Mouse (Mus musculus): ENCODE data around the gene Pcdh17.
A peak's percentile ranks its signal among the peaks of the same experiment; 100 is the strongest.

Pcdh17 gene

DNA sequence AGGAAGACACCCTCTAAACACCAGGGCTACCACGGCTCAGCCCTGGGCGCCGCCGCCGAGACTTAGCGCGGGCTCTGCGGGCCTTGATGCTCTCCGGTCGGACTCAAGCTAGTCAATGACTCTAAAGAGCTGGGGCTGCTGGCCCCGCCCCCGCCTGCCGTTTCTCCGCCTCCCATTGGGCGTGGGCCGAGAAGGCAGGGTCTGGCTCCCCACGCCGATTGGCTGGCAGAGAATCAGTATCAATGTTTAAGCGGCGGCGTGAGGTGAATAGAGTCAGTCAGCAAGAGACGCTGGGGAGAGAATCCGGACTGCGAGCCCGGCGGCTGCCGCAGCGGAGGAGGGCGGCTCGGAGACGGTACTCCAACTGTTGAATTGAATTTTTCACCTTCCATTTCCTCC is at the start of gene Pcdh17:
Gene Pcdh17, plus strand, starts transcription at position 276 of the 399 bp plus-strand sequence.
- DNase-seq: peak; percentile 74

DNA sequence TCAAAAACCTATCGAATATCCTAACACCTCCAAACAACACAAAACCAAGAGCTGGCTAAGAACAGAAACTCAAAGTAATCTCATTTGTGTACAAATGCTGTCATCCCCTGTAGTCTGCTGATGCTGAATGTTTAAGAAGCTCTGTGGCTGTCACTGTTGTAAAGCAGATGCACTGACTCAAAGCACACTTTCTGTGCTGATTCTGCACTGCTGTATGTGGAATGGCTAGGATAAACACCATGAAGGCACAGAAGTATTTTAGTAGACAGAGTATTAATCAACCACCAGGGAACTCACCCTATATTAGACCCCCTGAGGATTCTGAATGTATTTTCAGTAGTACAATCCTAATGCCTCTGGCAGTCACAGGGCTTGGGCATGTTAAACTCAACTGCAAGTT is 46.2 kb upstream of the Pcdh17 start:
- no peak for DNase-seq

DNA sequence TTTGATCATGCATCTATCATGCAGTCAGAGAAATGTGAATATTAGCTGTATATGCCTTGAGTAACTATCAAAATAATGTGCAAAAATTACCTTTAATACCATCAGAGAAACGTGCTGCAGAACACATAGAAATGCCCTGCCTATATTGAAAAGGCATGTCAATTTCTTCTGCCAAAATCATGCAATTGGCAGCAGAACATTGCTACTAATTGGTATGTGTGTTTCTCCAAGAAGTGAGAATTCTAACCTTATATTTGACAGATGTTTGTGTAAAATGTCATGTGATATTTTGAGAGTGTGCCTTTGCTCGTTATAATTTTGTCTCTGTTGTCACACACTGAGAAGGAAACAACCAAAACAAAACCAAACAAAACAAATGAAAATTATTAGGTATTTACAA is 18.6 kb upstream of the Pcdh17 start:
- no peak for DNase-seq

DNA sequence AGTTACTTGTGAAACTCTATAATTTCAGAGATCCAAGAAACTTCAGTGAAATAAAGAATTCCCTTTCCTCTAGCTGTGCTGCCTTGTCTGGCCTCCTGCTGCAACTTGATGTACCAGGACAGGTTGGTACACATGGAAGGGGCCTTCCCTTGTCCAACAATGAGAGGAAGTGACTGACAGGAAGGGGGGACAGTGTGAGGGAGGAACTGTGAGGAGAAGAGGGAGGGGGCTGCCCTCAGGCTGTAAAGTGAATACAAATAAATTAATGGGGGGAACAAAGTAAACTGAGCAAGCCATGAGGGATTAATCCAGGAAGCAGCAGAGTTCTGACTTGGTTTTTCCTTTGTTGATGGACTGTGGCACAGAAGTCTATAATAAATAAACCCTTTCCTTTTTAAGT is 16.7 kb upstream of the Pcdh17 start:
- no peak for DNase-seq

DNA sequence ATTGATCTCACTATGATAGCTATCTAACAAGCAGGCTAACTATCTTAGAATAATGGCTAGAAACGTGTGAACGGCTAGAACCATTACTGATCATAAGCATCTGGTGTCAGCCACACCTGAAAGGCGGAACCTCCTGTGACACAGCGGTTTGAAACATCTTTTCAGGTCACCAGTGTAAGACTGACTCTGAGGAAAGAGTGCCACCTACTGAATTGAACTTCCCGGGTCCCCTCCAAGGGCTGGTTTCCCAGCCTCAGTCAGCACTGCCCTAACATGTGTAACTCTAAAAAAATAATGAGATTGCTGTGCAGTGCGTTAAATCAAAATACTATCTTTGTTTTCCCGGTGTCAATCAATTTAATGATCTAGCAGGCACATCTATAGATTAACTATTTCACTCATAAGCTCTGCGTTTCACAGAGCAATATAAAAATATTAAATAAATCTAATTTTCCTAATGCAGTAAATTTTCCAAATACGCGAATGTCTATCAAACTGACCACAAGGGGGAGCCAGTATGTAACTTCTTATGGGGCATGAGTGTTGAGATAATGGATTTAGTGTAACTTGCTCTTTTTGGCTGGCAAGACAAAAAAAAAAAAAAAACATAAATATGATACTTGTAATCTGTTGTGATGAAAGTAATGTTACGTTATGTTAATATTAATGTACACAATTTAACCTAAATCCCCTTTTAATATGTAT is 5.1 kb upstream of the Pcdh17 start:
- DNase-seq: no peak

DNA sequence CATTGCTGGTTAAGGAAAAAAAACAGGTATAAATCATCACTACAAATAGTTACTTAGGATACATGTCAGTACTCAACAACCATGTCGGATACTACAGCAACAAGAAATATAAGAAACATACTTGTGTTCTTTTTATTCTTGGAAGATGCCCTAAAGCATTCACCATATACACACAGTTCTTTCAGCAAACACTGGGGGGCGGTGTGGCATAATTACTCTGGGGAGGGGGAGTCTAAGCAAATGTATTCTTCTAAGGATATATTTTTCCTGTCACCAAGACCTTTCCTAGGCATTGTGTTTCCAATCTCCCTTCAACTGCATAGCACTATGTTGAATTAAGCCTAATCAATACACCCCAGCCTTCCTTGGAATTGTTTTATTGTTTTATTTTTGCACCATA is 2.5 kb upstream of the Pcdh17 start:
- DNase-seq: peak; percentile 34

DNA sequence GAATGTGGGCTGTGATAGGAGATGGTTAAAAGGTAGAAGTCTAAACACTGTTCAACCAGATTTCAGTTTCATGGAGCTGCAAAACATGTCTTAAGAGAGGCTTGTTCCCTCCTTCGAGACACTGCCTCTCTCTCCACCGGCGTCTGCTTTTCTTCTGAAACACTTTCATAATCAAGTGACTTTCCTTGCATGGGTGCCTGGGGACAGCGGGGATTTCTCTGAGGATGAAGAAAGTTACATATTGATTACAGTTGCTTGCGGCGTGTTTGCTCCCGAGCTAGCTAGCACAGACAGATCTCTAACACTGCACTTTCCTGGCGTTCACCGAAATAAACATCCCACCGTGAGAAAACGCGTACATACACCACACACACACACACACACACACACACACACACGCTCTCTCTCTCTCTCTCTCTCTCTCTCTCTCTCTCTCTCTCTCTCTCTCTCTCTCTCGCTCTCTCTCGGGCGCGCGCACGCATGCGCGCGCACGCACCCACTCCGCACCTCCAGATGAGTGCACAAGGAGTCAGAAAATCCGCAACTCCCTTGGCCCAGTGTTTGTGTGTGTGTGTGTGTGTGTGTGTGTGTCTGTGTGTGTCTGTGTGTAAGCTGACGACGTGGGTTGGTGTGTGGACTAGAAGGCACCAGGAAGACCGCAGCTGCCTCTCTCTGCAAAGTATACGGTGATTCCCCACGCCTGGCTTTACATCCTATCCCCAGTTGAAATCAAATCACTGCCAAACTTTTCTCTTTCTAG is 655 bp upstream of the Pcdh17 start:
- DNase-seq: no peak

DNA sequence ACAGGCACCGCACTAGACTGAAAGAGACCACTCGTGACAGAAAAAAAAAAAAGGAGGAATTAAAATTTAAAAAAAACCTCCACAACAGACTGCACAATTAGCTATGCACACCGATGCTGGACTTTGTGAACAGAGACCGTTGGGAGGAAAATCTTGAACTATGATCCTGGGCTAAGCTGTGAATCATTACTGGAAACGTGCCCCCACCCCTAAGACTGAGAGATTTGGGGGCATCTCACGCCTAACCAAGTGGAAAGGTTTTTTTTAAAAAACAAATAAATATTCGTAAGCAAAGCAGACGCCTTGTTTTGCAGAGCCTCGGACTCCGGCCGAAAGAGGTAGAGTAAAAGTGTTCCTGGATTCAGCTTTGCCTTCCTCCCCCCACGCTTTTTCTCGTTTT is 398 bp downstream of the Pcdh17 start:
- no peak for DNase-seq

DNA sequence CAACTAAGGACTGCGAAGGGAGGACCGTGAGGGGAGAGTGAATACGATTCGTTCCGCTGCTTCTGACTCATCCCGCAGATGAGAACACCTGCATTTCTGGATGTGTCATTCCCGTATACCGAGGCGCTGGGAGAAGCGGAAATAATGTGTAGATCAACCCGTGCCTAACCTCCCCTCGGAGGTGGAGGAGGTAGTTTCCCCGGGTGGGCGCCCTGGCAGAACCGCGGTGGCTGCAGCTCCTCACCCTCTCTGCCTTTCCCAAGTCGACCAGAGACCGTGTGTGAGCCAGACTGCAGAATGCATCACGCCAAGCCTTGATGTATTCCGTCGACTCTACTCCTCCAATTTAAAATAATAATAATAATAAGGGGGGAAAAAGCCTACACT is 906 bp downstream of the Pcdh17 start:
- DNase-seq: no peak

DNA sequence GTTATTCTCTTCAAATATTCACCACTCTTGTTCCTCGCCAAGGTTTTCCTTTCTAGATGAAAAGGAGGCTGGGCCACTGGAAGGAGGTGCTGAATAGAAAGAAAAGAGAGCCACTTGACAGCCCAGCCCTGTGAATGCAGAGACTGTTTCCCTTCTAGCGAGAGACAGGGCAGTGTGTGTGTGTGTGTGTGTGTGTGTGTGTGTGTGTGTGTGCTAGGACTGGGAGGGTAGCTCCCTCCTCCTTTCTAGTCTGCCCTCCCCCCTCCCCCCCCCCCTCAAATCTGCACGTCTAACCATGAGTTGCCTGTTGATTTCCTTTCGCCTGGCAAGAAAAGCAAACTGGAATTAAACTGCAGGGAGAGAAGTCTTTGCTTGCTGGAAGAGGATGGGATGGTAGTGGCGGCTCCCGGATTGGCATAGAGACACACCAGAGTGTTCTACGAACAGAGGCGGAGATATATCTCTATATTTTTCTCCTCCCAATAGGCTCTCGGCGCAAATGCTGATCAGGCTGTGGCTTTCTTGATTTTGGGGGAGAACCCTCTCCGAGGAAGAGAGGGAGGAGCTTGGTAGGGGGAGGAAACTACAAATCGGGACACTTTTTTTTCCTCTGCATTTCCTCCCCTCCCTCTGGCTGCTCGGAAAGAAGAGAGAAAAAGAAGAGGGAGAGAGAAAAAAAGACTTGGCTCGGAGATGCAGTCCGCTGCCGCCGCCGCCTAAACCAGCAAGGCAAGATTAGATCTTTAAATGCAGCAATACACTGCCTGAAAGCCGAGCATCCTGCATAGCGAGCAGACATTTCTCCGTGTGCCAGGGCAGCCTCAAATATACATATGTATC is 1.5 kb downstream of the Pcdh17 start:
- no peak for DNase-seq

DNA sequence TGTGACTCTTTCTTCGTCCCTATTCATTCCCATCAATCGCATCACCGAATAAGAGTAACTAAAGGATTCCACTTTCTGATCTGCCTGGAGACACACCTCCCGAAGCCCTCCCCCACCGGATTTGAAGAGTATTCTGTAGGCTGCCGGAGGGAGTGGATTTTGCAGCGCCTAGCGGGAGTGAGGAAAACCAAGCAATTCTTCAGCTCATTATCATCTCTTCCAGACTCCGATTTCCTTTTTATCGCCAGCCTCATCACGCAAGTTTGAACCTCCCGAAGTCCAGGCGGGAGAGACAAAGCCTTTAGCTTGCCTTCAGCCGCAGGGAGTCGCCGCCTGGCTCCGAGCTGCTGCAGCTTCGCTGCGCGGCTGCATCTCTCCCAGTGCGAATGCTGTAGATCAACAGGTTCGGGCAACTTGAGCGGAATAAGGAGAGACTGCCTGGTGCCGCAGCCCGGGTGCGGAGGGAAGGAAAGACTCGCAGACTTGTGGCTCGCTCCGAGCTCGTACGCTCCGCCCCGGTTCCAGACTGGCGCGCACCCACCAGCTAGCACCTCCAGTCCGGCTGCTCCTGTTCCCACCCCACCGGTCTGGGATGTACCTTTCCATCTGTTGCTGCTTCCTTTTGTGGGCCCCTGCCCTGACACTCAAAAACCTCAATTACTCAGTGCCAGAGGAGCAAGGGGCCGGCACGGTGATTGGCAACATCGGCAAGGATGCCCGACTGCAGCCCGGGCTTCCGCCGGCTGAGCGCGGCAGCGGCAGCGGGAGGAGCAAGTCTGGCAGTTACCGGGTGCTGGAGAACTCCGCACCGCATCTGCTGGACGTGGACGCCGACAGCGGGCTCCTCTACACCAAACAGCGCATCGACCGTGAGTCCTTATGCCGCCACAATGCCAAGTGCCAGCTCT is 2.4 kb downstream of the Pcdh17 start:
- DNase-seq: peak; percentile 8

DNA sequence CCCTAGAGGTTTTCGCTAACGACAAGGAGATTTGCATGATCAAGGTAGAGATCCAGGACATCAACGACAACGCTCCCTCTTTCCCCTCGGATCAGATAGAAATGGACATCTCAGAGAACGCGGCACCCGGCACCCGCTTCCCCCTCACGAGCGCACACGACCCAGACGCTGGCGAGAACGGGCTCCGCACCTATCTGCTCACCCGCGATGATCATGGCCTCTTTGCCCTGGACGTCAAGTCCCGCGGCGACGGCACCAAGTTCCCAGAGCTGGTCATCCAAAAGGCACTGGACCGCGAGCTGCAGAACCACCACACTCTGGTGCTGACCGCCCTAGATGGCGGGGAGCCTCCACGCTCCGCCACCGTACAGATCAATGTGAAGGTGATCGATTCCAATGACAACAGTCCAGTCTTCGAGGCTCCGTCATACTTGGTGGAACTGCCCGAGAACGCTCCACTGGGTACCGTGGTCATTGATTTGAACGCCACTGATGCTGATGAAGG is 3.1 kb downstream of the Pcdh17 start:
- DNase-seq: no peak

DNA sequence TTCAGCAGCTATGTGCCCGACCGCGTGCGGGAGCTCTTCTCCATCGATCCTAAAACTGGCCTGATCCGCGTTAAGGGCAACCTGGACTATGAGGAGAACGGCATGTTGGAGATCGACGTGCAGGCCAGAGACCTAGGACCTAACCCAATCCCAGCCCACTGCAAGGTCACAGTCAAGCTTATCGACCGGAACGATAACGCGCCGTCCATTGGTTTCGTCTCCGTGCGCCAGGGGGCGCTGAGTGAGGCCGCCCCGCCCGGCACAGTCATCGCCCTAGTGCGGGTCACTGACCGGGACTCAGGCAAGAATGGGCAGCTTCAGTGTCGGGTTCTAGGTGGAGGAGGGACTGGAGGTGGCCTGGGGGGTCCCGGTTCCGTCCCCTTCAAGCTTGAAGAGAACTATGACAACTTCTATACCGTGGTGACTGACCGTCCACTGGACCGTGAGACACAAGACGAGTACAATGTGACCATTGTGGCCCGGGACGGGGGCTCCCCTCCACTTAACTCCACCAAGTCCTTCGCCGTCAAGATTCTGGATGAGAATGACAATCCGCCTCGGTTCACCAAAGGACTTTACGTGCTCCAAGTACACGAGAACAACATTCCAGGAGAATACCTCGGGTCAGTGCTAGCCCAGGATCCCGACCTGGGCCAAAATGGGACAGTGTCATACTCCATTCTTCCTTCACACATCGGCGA is 3.7 kb downstream of the Pcdh17 start:
- DNase-seq: peak; percentile 25

DNA sequence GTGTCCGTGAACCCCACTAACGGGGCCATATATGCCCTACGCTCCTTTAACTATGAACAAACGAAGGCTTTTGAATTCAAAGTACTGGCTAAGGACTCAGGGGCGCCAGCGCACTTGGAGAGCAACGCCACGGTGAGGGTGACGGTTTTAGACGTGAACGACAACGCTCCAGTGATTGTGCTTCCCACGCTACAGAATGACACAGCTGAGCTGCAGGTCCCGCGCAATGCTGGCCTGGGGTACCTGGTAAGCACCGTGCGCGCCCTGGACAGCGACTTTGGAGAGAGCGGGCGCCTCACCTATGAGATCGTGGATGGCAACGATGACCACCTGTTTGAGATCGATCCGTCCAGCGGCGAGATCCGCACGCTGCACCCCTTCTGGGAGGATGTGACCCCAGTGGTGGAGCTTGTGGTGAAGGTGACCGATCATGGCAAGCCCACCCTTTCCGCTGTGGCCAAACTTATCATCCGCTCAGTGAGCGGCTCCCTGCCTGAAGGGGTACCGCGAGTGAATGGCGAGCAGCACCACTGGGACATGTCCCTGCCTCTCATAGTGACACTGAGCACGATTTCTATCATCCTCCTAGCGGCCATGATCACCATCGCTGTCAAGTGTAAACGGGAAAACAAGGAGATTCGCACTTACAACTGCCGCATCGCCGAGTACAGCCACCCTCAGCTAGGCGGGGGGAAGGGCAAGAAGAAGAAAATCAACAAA is 4.5 kb downstream of the Pcdh17 start:
- DNase-seq: no peak

DNA sequence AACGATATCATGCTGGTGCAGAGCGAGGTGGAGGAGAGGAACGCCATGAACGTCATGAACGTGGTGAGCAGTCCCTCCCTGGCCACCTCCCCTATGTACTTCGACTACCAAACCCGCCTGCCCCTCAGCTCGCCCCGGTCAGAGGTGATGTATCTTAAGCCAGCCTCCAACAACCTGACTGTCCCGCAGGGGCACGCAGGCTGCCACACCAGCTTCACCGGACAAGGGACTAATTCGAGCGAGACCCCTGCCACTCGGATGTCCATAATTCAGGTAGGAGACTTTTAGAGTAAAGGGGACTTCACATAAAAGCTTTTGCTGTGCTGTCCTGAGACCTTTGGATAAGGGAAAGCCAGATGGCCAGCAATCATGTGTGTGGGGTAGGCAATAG is 5.0 kb downstream of the Pcdh17 start:
- no peak for DNase-seq

DNA sequence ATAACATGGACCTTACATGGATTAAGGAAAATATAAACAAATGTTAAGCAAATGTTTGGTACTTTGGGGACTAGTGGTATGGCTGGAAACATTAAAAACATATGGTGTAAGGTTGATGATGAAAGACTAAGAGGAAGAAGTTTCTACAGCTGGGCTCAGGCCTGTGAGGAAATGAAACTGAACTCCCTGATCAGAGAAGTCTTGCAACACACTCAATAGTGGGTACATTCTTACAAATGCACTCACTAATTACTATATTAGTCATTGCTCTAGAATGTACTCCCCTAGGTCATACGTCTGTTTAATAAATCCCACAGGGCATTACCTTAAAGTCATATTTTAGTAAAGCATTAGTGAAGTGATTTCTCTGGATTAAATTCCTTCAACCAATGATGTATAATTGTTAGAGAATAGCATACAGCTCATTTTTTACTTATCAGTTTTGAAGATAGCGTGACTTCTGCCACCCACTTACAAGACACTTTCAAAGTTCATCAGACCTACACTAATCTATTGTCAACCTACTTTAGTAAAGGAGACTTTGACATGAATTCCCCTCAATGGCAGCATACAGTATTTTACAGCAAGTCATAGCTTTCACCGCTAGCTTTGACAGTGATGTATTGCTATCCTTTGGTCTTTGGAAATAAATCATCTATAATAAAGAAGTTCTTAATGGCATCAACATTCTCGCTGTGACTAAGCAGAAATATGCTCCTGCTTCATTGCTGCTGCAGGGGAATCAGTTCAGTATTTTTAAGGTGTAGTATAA is 10.9 kb downstream of the Pcdh17 start:
- DNase-seq: no peak

DNA sequence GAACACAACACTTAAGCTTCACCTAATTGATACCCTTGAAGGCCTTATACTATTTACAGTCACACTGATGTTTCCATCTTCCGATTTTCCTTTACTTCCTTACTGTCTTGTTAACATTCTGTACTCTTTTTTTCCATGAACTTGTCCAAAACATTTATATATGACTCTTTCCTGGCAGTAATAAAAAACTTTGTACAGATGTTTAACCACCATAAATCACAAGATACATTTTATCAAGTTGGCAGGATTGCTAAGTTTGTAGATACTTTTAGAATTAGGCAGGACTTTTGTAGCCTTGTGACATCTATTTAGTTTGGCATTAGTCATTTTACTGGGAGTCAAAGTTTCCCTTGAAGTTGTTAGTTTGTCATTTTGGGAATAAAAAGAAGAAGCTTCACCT is 32.1 kb downstream of the Pcdh17 start:
- no peak for DNase-seq

DNA sequence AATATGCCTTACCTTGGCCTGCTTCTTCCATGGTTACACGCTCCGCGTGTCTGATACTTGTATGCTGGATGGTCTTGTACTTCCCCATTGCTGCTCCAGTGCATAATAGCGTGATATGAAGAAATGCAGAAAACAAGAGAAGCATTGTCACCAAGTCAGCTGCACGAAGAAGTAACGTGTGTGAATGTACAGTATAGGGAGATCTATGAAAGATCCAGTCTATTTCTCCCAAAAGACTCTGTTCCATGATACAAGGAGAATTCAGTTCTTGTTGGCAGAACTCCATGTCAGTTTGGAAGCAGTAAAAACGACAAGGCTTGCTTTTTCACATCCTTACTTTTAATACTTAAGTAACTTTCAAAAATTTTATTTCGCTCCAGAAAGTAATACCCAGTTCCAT is 33.0 kb downstream of the Pcdh17 start:
- no peak for DNase-seq

DNA sequence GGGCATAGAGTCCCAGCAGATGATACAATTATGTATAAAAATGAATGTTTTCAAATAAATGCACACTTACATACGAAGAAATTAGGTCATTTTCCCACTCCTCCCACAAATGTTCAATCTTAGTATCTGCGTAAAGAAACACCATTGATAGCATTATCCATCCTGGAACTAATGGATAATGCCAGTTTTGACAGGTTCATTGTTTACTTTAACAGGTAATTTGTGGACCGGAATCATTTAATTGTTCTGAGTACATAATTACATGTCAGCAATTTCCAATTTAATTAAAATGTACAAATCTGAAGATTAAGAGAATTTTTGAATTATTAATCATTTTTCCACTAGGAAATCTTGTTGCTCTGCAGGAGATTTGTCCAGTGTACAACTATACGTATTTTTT is 33.5 kb downstream of the Pcdh17 start:
- DNase-seq: no peak

DNA sequence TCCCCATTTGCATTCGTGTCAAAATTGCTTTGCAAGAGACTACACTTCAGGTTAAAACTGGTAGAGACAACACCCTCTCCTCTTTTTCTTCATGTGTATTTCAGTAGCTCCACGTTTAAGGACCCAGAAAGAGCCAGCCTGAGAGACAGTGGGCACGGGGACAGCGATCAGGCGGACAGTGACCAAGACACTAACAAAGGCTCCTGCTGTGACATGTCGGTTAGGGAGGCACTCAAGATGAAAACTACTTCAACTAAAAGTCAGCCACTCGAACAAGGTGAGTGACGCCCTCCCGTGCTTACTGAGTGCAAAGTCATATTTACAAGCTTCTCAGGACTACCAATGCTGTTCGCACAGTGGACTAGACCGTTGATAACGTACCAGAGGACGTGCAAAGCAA is 34.0 kb downstream of the Pcdh17 start:
- DNase-seq: no peak

Data from thymus, postnatal 4 days (tissue).